Mouse (Mus musculus) thymus, adult 2 months (tissue): ENCODE measurements around the gene Adgrg7. TPM values are rescaled to one million over a fixed set of nuclear protein-coding genes. Genes with fewer than 3 reads are reported as not detected.

Experiments used
- DNase-seq: peaks from one replicate; pipeline ENCODE4 v3.0.0; 2021
- H3K27ac ChIP-seq: fragments of 200-500 bp; 2 replicates; pipeline ENCODE4 v1.5.1; 2012; ENCODE audit warnings: low read length, control low read depth; ENCODE audit not compliant: control insufficient read depth, insufficient read depth
- H3K27me3 ChIP-seq: fragments of 200-500 bp; 2 replicates; pipeline ENCODE4 v1.6.1; 2012; ENCODE audit warnings: mild to moderate bottlenecking, low read length, moderate library complexity, mixed read lengths; ENCODE audit not compliant: control insufficient read depth, insufficient read depth
- H3K36me3 ChIP-seq: fragments of 200-500 bp; 2 replicates; pipeline ENCODE4 v1.6.1; 2012; ENCODE audit warnings: mild to moderate bottlenecking, low read length, moderate library complexity; ENCODE audit not compliant: control insufficient read depth, insufficient read depth
- H3K4me1 ChIP-seq: fragments of 200-500 bp; replicated peaks from 2 replicates; pipeline ENCODE4 v1.6.1; 2012; ENCODE audit warnings: low read length; ENCODE audit not compliant: control insufficient read depth, insufficient read depth
- H3K4me3 ChIP-seq: fragments of 200-500 bp; 2 replicates; pipeline ENCODE4 v1.5.1; 2012; ENCODE audit warnings: mild to moderate bottlenecking, low read length, control low read depth, moderate library complexity; ENCODE audit not compliant: control insufficient read depth, insufficient read depth
- CTCF ChIP-seq: fragments of 200-500 bp; IDR thresholded peaks from 2 replicates; pipeline ENCODE4 v1.5.1; 2012; ENCODE audit warnings: mild to moderate bottlenecking, control low read depth, low read length, moderate library complexity, borderline replicate concordance; ENCODE audit not compliant: control insufficient read depth, poor library complexity, insufficient read depth; ENCODE audit errors: extremely low read depth
- POLR2A ChIP-seq: fragments of 200-500 bp; IDR thresholded peaks from 2 replicates; pipeline ENCODE4 v1.6.1; 2012; ENCODE audit warnings: mild to moderate bottlenecking, low read length, control low read depth, moderate library complexity; ENCODE audit not compliant: control insufficient read depth, poor library complexity, insufficient read depth; ENCODE audit errors: extremely low read depth
- WGBS: fragments of 180-500 bp; shearing (Covaris S2); methylation state at CpG from one replicate; pipeline ENCODE4 v1.1.7; 2018; 5-methylcytosine and 5-hydroxymethylcytosine counted together
- polyA plus RNA-seq: library from polyadenylated mRNA; depleted of rRNA; stranded (reverse); fragments of >200 nt; gene quantifications from 2 replicates; pipeline ENCODE4 v1.2.3, GENCODE M21; 2012

Gene Adgrg7
- polyA plus RNA-seq, 1 experiment, result 0.38 TPM

- Histone ChIP-seq H3K27me3 (no peaks in the 10 kb centered on the region), H3K27ac (peak overlapping the region; percentile 52), H3K4me1 (peaks cover 6% of the 10 kb centered on the region), H3K36me3 (peaks cover 5% of the 10 kb centered on the region; the same call in 1 of the 2 replicates), H3K4me3 (peak overlapping the region; percentile 77)
- under 1% methylated on average over 37 of the region's 38 CpGs for WGBS
- TF ChIP-seq POLR2A, result no peak
- no peak for TF ChIP-seq CTCF
- no peak for DNase-seq
These were observed 79.0 kb downstream of the Adgrg7 start for GRCm38 (mm10) chr16:56716557-56717179.

GRCm38 (mm10) chr16:56715608-56716007, 80.0 kb downstream of the Adgrg7 start:
- H3K36me3 ChIP-seq, result peaks cover 16% of the 10 kb centered on the region
- no peak overlapping the region for H3K27ac ChIP-seq
- WGBS, result 48% methylated on average over 3 of the region's 3 CpGs
- TF ChIP-seq CTCF (no peak), POLR2A (no peak)
- no peak overlapping the region for H3K4me3 ChIP-seq
- DNase-seq, result no peak
- H3K4me1 ChIP-seq, result peaks cover 6% of the 10 kb centered on the region
- no peaks in the 10 kb centered on the region for H3K27me3 ChIP-seq

GRCm38 (mm10) chr16:56710071-56710470, 85.6 kb downstream of the Adgrg7 start:
- H3K4me3 ChIP-seq, result no peak overlapping the region
- H3K4me1 ChIP-seq, result no peaks in the 10 kb centered on the region
- no peak overlapping the region for H3K27ac ChIP-seq
- TF ChIP-seq CTCF (no peak), POLR2A (no peak)
- DNase-seq, result no peak
- H3K36me3 ChIP-seq, result peaks cover 39% of the 10 kb centered on the region
- H3K27me3 ChIP-seq, result no peaks in the 10 kb centered on the region
- 97% methylated on average over 3 of the region's 3 CpGs for whole genome bisulfite sequencing

GRCm38 (mm10) chr16:56705731-56706130, 89.9 kb downstream of the Adgrg7 start:
- Histone ChIP-seq H3K4me1 (no peaks in the 10 kb centered on the region), H3K36me3 (peaks cover 44% of the 10 kb centered on the region), H3K27ac (no peak overlapping the region), H3K4me3 (no peak overlapping the region), H3K27me3 (no peaks in the 10 kb centered on the region)
- WGBS, result 94% methylated on average over 3 of the region's 3 CpGs
- no peak for DNase-seq
- TF ChIP-seq CTCF (no peak), POLR2A (no peak)

GRCm38 (mm10) chr16:56700898-56701297, 94.8 kb downstream of the Adgrg7 start:
- no peak for DNase-seq
- Histone ChIP-seq H3K4me1 (no peaks in the 10 kb centered on the region), H3K36me3 (peaks cover 44% of the 10 kb centered on the region), H3K27me3 (no peaks in the 10 kb centered on the region), H3K27ac (no peak overlapping the region), H3K4me3 (no peak overlapping the region)
- TF ChIP-seq CTCF (no peak), POLR2A (no peak)
- 98% methylated on average over 3 of the region's 3 CpGs for WGBS

- 87% methylated on average over 2 of the region's 2 CpGs for WGBS
- Histone ChIP-seq H3K27me3 (no peaks in the 10 kb centered on the region), H3K36me3 (peaks cover 52% of the 10 kb centered on the region), H3K27ac (no peak overlapping the region), H3K4me1 (no peaks in the 10 kb centered on the region), H3K4me3 (no peak overlapping the region)
- TF ChIP-seq POLR2A (no peak), CTCF (no peak)
- no peak for DNase-seq
These were observed 99.2 kb downstream of the Adgrg7 start for GRCm38 (mm10) chr16:56696448-56696847.

- Histone ChIP-seq H3K27me3 (no peaks in the 10 kb centered on the region), H3K36me3 (peaks cover 55% of the 10 kb centered on the region), H3K4me3 (no peak overlapping the region), H3K27ac (no peak overlapping the region), H3K4me1 (no peaks in the 10 kb centered on the region)
- 97% methylated on average over 7 of the region's 7 CpGs for WGBS
- DNase-seq, result no peak
- TF ChIP-seq POLR2A (no peak), CTCF (no peak)
These were observed 104.9 kb downstream of the Adgrg7 start for GRCm38 (mm10) chr16:56690715-56691114.

- Histone ChIP-seq H3K4me1 (no peaks in the 10 kb centered on the region), H3K4me3 (no peak overlapping the region), H3K27ac (no peak overlapping the region), H3K27me3 (no peaks in the 10 kb centered on the region), H3K36me3 (peaks cover 40% of the 10 kb centered on the region)
- no peak for DNase-seq
- TF ChIP-seq CTCF, result no peak
- no peak for TF ChIP-seq POLR2A
- 97% methylated on average over 5 of the region's 5 CpGs for WGBS
These were observed 108.9 kb downstream of the Adgrg7 start for GRCm38 (mm10) chr16:56686747-56687146.
